Mouse (Mus musculus) regulatory T cell (primary cell): ENCODE data around the gene Azin2.

Experiments used
- in situ Hi-C: fragments of 300-600 bp; cut with MboI, MseI; formaldehyde crosslinking; loops from one replicate; pipeline ENCODE4 v1.15.1; 2025; ENCODE audit warnings: high pct_unique_total_duplicates

Azin2 gene

DNA sequence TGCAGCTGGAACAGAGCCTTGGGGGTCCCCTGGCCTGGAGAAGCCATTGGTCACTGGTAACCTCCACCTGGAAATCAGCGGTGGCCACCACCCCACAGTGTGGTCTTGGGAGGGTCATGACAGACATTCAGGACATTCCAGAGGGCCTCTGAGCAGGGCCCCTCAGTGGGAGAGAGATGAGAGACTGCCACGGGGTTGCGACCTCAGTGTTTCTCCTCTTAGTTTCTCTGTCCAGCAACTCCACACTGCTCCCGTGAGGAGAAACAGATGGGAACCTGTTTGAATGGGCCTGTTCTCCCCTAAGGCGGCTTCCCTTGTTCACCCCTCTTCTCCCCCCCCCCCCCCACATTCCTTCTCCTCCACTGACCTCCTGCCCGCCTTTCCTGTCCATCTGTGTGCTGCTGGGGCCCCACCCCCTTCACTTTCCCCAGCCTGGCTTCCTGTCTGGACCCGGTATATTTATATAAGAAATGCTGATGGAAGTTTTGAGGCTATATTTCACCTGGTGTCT, 64.3 kb downstream of the Azin2 start:
- in situ Hi-C loops: loop anchor here (25.0 kb wide), 1 partner anchor 1639 kb away; no protein-coding TSS in a partner anchor

DNA sequence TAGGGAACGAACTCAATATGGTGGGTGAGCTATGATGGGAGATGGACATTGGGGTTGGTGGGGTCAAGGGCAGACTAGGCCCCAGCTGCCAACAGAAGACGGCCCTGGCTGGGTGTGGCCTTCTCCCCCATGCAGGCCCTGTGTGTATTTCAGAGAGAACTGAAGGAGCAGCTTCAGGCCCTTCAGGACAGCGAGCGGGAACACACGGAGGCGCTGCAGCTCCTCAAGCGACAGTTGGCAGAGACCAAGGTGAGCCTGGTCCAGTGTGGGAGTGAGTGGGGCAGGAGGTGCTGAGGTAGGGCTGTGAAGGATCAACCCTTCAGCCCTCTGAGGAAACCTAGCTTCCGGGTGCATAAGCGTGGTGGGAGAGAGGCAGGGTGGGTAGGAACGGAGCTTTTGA, 65.6 kb downstream of the Azin2 start:
- in situ Hi-C loops: loop anchor here (25.0 kb wide), 1 partner anchor 1641 kb away; no protein-coding TSS in a partner anchor

DNA sequence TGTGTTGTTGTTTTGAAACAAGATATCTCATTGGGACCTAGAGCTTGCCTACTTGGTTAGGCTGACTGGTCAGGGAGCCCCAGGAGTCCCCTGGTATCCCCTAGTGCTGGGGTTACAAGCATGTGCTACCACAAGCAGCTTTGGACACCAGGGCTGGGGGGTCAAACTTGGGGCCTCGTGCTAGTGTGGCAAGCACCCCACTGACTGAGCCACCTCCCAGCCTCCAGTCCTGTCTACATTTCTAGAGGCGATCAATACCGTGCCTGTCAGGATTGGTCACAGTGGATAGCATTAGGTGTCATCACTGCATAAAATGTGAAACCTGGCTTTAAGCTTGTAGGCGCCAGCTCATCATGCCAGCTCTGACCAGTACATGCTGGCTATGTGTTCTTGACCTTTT, 66.4 kb downstream of the Azin2 start:
- in situ Hi-C loops: loop anchor here (25.0 kb wide), 1 partner anchor 1641 kb away; no protein-coding TSS in a partner anchor

DNA sequence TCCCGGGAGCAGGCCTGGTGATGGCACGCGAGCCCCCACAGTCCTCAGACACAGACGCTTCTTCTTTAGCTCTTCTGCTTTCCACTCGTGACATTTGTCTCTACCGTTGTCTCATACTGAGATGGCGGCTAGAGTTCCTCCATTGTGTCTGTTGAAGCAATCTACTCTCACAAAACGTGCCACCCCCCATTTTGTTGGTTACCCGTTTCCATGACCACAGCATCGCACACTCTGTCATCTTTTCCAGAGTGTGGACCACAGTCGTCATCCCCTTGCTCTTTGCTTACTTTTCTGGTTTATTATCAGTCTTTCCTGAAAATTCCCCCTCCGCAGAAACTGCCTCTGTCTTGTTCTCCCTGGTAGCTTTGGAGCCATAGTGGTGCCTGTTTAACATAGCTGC, 68.1 kb downstream of the Azin2 start:
- in situ Hi-C loops: loop anchor here (25.0 kb wide), 1 partner anchor 1643 kb away; no protein-coding TSS in a partner anchor

DNA sequence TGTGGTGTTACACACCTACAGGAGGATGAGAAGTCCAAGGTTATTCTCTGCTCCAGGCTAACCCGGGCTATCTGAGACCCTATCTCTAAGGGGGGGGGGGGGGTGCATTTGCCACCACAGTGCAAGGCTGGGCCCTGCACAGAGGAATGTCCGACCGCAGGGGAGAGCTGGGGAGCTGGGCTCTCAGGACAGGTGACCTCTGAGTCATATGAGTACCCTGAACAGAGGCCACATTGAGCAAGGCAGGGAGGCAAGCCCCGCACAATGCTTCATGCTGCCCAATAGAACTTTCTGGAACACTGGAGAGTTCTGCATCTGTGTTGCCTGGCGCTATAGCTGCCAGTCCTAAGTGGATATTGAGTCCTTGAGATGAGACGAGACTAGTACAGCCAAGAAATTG, 70.1 kb downstream of the Azin2 start:
- in situ Hi-C loops: loop anchor here (25.0 kb wide), 1 partner anchor 1645 kb away; no protein-coding TSS in a partner anchor

DNA sequence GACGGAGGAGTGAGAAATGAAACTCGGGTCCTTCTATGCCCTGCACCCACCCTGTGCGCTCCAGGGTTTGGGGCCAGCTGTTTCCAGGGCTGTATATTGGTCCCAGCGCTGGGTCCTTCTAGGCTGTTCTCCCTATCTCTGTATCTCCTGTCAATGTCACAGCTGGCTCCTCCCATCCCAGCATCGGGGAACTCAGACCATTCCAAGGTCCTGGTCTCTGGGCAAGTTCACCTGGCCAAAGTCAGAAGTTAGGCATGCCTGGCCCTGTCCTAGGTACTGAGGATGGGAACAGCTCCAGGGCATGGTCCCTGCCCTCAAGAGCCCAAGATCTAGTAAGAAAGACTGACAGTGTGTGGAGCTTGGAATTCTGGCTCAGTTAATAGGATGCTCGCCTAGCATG, 70.5 kb downstream of the Azin2 start:
- in situ Hi-C loops: loop anchor here (25.0 kb wide), 1 partner anchor 1646 kb away; no protein-coding TSS in a partner anchor

DNA sequence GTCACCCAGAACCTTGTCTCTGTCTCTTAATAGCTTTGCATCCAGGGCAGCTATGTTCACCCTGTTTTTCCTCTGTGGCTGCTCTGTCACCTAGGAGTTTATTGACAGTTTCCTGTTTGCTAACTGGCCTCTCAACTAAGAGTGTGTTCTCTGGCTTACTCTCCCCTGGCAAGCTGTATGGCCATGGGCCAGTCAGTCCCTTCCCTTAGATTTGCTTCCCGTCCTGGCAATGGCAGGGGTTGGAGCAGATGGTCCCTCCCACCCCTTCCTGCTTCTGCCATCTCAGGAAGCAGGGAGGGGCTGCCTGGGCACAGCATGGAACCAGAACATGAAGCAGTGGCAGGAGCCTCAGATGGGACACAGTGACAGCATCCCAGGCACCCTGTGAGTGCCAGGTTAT, 71.1 kb downstream of the Azin2 start:
- in situ Hi-C loops: loop anchor here (25.0 kb wide), 1 partner anchor 1646 kb away; no protein-coding TSS in a partner anchor

DNA sequence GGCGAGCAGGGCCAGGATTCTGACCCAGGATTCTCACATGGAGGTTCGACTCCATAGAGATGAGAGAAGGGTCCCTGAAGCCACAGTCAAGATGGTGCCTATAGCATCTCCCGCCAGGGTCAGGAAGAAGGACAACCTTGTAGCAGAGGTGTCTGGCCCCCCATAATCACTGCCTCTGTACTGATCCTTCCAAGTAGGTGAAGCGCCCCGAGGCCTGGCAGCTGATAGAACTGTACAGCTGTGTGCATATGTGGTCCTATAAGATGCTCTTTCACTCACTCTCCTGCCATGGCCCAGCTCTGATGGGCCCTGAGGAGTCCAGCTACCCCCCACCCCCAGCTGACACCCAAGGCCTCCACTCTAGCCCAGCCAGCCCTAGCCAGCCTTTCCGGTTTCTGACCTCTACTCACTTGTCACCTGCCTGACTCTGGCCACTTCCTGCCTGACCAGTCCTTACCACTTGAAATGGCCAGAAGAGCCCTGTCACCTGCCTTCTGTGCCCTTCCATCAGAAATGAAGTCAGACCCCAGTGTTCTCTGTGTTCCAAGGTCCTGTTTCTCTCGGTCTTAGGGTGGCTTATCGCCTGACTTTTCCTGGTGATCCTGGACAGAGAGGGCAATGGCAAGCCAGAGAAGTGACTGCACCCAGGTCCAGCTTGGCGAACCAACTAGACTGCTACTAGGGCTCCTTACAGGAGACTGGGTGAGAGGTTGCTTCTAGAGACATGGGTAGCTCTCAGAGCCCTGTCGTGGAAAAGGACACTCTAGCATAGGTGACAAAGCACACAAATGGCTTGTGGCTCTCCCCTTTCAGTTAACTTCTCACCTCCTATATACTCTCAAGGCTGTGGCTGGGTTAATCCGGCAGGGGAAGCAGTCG, 72.3 kb downstream of the Azin2 start:
- in situ Hi-C loops: loop anchor here (25.0 kb wide), 1 partner anchor 1647 kb away; no protein-coding TSS in a partner anchor

DNA sequence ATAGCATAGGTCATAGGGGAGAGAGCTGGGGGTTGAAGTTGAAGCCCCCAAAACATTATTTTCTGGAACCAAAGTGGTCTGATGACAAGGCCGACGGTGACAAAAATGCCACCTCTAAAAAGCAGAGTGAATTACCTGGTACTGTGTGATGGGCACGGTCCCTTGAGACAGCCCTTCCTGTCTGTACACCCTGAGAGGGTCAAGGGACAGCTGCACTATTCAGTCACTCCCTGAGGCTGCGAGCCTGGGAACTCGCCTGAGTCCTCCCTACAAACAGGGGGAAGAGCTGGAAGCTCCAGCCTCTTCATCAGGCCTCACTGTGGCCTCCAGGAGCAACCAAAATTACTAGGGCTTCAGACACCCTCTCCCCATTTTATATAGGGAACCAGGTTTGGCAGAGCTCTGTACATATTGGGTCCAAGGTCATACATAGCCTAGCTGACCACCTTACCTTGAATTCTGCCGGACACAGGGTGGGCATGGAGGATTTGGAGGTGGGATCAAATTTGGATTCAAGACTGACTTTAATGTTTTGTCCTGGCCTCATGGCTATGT, 73.7 kb downstream of the Azin2 start:
- in situ Hi-C loops: loop anchor here (25.0 kb wide), 1 partner anchor 1649 kb away; no protein-coding TSS in a partner anchor

DNA sequence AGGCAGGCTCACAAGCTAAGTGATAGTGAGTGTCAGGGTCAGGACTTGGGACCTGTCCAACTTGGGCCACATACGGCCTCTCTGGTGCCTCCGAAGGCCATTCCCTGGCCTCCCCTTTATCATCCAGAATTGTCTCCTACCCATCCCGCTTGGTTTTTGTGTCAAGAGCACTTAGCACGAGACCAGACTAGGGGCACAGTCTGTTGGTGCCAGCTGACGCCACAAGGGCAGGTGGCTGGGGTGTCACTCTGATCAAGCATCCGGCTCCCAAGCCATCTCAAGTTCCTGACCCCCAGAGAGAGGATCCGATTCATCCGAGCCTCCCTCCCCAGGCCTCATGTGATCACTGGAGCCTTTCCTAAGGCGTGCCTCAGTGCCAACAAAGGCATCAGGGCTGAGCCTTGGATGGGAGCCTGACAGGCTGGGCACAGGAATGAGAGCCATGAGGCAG, 74.6 kb downstream of the Azin2 start:
- in situ Hi-C loops: loop anchor here (25.0 kb wide), 1 partner anchor 1650 kb away; no protein-coding TSS in a partner anchor

DNA sequence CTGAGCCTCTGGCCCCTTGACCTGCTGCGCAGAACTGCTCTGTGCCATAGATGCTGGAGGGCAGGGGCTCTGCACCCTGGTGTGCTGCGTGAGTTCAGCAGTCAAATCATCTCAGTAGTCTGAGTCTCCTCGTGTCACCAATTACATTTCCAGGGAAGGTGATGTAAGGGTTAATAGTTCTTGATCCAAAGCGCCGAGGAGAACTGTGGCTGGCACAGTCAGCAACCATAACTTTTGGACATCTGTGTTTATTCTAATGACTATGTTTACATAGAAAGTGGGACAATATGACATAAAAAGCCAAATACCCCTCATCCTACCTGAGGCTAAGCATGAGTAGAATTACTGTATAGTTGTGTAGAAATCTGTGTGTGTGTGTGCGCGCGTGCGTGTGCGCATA, 75.2 kb downstream of the Azin2 start:
- in situ Hi-C loops: loop anchor here (25.0 kb wide), 1 partner anchor 1650 kb away; no protein-coding TSS in a partner anchor

DNA sequence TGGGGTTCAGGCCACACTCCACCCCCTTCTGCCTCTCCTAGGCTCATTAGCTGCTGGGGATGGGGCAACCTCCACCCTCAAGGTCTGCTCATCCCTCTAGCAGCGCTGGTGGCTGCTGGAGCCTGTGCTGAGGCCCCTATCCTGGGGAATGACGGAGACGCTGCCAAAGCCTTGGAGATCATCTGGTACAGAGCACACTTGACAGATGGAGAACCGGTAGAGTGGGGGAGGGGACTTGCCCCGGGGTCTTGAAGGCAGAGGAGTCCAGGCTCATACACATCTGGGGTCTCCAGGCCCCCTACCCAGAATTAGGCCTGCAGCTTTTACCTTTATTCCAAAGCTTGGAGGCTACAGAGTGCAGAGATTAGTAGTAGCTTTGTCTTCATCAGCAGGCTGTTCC, 75.7 kb downstream of the Azin2 start:
- in situ Hi-C loops: loop anchor here (25.0 kb wide), 1 partner anchor 1651 kb away; no protein-coding TSS in a partner anchor

DNA sequence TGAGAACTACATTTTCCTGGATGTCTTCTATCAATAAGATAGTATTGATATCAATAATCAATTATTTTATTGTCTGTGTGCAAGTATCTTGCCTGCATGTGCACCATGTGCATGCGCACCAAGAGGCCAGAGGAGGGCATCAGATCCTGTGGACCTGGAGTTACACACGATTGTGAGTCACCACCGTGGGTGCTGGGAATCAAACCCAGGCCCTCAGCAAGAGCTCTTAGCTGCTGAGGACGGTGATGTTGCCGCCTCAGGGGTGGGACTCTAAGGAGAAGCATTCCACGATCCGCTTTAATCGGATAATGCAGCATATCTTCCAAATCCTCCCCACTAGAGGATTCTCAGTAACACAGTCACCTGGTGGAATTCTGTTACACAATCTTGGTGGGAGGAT, 76.7 kb downstream of the Azin2 start:
- in situ Hi-C loops: loop anchor here (25.0 kb wide), 1 partner anchor 1652 kb away; no protein-coding TSS in a partner anchor

DNA sequence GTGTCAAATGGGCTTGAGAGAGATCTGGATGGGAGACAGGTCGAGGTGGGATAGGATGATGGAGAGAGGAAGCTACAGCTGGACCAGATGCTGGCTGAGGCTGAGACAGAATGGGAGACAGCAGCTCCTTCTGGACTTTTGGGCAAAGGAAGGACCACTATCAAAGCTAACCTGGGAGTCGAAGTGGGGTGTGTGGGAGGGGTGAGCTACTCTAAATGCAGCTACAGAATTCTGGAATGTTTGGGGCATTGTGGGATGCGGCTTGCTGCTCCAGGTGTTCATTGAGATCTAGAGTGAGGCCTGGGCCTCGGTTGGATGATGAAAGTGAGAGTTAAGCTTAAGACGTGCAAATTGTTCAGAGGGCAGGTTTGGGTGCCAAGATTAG, 77.5 kb downstream of the Azin2 start:
- in situ Hi-C loops: loop anchor here (25.0 kb wide), 1 partner anchor 1653 kb away; no protein-coding TSS in a partner anchor

DNA sequence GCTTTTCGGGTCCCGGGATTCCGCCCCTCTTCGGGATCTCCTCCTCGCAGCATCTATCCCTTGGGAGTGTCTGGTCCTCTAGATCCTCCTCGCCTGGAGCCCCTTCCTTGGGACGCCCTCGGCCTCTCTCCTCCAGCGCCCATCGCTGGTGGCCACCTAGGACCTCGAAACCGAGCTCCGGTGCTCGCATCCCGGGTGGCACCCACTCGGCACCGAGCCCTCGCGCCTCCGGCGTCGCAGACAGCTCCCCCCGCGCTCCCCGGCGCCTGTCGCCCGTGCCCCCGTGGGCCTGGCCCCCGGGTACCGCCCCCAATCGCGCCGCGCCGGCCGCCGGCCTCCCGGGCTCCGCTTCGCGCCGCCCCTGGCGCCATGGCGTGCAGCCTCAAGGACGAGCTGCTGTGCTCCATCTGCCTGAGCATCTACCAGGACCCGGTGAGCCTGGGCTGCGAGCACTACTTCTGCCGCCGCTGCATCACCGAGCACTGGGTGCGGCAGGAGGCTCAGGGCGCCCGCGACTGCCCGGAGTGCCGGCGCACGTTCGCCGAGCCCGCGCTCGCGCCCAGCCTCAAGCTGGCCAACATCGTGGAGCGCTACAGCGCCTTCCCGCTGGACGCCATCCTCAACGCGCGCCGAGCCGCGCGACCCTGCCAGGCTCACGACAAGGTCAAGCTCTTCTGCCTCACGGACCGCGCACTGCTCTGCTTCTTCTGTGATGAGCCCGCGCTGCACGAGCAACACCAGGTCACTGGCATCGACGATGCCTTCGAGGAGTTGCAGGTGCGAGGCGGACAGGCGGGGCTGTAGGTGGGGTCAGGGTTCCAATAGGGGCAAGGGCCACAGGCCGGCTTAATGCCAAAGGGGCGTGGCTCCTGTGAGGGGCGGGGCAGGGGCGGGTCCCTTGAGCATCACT, 78.2 kb downstream of the Azin2 start:
- in situ Hi-C loops: loop anchor here (25.0 kb wide), 1 partner anchor 1653 kb away; no protein-coding TSS in a partner anchor

DNA sequence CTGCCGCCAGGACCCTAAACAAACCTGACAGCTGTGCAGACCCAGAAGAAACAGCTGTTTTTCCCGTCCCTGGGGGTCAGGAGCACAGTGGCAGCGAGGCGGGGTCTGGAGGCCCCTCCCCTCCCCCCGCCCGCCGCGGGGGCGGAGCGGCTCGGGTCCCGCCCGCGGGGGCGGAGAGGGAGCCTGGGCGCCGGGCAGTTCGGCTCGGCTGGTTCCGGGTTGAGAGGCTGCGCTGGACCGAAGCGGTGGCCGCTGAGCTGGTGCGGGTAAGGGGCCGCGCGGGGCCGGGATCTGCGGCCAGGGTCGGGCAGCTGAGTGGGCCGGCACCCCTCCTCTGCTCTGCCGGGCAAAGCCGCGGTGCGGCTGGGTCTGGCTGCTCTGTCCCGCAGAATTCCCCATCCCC, 78.9 kb downstream of the Azin2 start, which contains the start of gene Trim62:
TSS of gene Trim62 (plus strand) at position 202 of the 403 bp plus-strand sequence.
- in situ Hi-C loops: loop anchor here (25.0 kb wide), 1 partner anchor 1654 kb away; no protein-coding TSS in a partner anchor
